Mouse (Mus musculus): Measurements from ENCODE around the gene Insig1. TPM values are rescaled to one million over a fixed set of nuclear protein-coding genes. Genes with fewer than 3 reads are reported as not detected.
A peak's percentile ranks its signal among the peaks of the same experiment; 100 is the strongest.

Insig1 gene
- polyA plus RNA-seq, 1 experiment from 2014 or later: 107 TPM

DNA sequence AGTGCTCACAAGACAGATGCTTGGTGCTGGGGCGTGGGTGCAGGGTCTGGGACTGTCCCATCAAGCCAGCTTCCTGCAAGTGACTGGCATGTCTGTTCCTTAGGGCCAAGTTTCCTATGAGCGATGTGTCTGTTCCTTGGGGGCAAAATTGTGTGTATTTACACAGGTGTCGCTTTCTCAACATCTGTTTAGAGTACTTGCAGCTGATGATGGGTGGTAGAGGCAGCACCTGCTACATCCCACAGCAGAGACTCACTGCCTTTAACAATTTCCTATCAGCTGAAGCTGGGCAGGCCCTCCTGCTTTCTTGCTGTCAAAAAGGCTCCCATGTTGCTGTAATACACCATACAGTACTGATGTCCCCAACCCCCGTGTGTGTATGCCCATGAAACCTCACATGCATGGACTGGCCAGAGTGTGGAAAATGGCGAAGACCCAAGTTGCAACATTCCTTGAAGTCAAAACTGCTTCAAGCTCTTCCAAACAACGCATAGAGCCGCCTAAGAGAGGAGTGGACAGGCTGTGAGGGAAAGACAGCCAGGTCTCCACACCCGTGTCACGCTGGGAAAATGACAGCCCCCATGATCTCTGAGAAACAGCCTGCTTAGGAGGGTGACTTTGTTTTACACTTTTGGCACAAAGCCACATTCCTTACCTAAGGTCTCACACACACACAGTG is 875 bp upstream of the Insig1 start:
- Histone ChIP-seq H3K36me3 (peaks cover 31% of the 10 kb centered on the region), H3K4me1 (peaks cover 65% of the 10 kb centered on the region), H3K27ac (replicated peaks) (peak overlapping the region; percentile 97), H3K27me3 (ENCODE audit: low read depth, poor library complexity, severe bottlenecking) (no peaks in the 10 kb centered on the region), H3K4me3 (peak overlapping the region; percentile 91), H3K9me3 (replicated peaks) (no peaks in the 10 kb centered on the region)
- no peak for DNase-seq (ENCODE audit: low spot score)
- WGBS: 36% methylated on average over 9 of the region's 9 CpGs

DNA sequence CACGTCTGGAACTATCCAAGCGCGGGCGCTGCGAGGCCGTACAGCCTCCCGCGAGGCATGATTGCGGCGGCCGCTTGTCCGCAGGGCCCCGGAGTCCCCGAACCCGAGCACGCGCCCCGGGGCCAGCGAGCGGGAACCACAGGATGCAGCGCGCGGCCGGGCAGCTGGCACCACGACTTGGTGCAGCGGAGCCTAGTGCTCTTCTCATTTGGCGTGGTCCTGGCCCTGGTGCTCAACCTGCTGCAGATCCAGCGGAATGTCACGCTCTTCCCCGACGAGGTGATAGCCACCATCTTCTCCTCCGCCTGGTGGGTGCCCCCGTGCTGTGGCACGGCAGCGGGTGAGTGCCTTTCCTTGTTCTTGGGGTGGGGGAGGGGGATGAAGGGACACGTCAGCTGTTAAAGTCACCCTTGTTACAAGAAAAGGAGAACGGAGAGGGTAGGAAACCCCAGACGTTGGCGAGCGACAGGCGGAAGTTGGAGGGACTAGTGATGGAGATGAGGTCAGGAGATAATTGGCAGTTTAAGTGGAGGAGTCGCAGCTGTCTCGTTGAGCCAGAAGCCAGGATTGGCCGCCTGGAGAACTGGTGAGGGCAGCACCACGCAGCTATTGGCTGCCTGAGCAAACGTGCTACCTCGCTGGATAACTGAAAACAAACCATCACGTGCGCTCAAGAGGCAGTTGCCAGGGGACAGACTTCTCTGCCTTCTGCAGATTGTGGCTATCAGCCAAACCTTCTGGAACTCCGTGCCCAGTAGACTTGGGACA is 477 bp downstream of the Insig1 start:
- peaks cover 58% of the 10 kb centered on the region for H3K4me1 ChIP-seq
- H3K27ac ChIP-seq (replicated peaks): peak overlapping the region; percentile 97
- WGBS: under 1% methylated on average over 50 of the region's 50 CpGs
- H3K27me3 ChIP-seq (ENCODE audit: low read depth, poor library complexity, severe bottlenecking): no peaks in the 10 kb centered on the region
- H3K36me3 ChIP-seq: peaks cover 44% of the 10 kb centered on the region
- peak; percentile 88 for DNase-seq (ENCODE audit: low spot score)
- peak overlapping the region; percentile 91 for H3K4me3 ChIP-seq
- H3K9me3 ChIP-seq (replicated peaks): no peaks in the 10 kb centered on the region

DNA sequence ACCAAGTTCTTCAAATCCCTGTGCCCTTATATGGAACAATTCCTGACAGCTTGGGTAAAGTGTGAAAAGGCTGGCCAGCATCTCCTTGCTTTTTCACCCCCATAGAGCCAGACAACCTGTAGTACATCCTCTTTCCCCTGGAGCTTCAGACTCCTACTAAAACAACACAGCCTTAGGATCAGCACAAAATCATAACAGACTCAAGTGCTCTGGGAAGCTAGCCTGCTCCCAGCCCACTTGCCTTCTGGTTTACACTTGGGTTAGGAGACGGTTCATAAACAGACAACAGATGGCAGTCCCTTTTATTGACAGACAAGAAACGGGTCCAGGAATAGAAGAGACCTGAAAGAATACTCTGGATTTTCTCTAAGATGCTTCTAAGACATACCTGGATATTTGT is 8.3 kb downstream of the Insig1 start:
- H3K27ac ChIP-seq (replicated peaks): no peak overlapping the region
- H3K4me1 ChIP-seq: no peaks in the 10 kb centered on the region
- H3K36me3 ChIP-seq: peaks cover 55% of the 10 kb centered on the region
- H3K4me3 ChIP-seq: no peak overlapping the region
- no peaks in the 10 kb centered on the region for H3K9me3 ChIP-seq (replicated peaks)
- H3K27me3 ChIP-seq (ENCODE audit: low read depth, poor library complexity, severe bottlenecking): no peaks in the 10 kb centered on the region
- 78% methylated on average over 2 of the region's 2 CpGs for WGBS
- no peak for DNase-seq (ENCODE audit: low spot score)

DNA sequence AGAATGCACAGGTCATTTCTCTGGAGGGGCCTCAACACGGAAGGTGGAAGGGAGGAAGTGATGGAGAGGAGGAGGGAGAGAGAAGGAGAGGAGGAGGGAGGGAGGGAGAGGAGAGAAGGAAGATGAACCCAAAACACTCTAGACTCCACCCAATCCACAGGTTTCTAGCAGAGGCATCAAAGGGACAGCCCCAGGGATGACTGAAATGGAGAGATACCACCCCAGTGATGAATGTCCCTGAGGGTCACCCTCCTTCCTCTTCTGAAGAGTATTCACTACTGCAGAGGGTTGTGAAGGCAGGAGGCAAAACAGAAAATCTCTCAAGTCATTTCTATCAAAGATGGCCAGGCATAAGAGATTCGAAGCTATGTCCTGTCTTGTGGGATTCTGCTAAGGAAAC is 10.0 kb downstream of the Insig1 start:
- no peak overlapping the region for H3K4me3 ChIP-seq
- H3K27me3 ChIP-seq (ENCODE audit: low read depth, poor library complexity, severe bottlenecking): no peaks in the 10 kb centered on the region
- DNase-seq (ENCODE audit: low spot score): no peak
- no peak overlapping the region for H3K27ac ChIP-seq (replicated peaks)
- H3K4me1 ChIP-seq: no peaks in the 10 kb centered on the region
- no peaks in the 10 kb centered on the region for H3K9me3 ChIP-seq (replicated peaks)
- peaks cover 38% of the 10 kb centered on the region for H3K36me3 ChIP-seq
- 94% methylated on average over 2 of the region's 2 CpGs for WGBS

DNA sequence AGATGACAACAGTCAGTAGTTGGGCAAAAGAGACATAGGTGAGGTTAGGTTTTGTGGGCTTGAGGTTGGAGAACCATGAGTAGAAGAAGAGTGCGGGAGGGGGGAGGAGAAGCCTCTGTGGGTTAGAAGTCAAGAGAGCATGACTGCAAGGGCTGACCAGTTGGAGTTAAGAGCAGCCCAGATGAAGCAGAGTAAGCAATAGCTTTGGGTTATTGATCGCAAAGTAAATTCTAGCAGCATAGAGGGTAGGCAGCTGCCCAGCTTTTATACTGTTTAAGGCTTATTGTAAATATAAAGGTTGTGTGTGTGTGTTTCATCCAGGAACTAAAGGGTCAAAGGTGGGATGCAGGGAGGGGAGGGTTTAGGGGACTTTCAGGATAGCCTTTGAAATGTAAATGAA is 10.7 kb downstream of the Insig1 start:
- no peaks in the 10 kb centered on the region for H3K9me3 ChIP-seq (replicated peaks)
- H3K27me3 ChIP-seq (ENCODE audit: low read depth, poor library complexity, severe bottlenecking): no peaks in the 10 kb centered on the region
- no peak for DNase-seq (ENCODE audit: low spot score)
- H3K4me1 ChIP-seq: no peaks in the 10 kb centered on the region
- peaks cover 31% of the 10 kb centered on the region for H3K36me3 ChIP-seq
- H3K27ac ChIP-seq (replicated peaks): no peak overlapping the region
- H3K4me3 ChIP-seq: no peak overlapping the region
- WGBS: 91% methylated on average over 2 of the region's 2 CpGs

DNA sequence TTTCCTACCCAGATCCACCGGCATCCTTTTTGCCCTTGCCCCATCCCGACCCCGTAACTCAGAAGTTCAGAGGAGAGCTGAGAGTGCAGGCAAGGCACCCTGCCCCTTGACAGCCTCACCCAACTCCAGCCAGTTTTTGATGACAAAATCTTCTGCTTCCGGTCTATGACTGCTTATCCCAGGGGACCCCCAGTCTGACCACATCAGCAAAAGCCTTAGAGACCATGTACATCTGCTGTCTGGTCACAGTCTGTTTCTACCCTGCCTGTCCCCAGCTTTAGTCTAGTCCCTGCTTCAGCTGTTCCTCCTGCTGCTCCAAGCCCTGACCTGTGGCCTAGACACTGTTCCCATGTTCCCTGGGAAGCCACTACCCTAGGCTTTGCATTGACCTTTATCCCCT is 11.1 kb downstream of the Insig1 start:
- Histone ChIP-seq H3K36me3 (peaks cover 27% of the 10 kb centered on the region), H3K27ac (replicated peaks) (no peak overlapping the region), H3K9me3 (replicated peaks) (no peaks in the 10 kb centered on the region), H3K4me1 (no peaks in the 10 kb centered on the region), H3K27me3 (ENCODE audit: low read depth, poor library complexity, severe bottlenecking) (no peaks in the 10 kb centered on the region), H3K4me3 (no peak overlapping the region)
- WGBS: 83% methylated on average over 4 of the region's 4 CpGs
- DNase-seq (ENCODE audit: low spot score): no peak

DNA sequence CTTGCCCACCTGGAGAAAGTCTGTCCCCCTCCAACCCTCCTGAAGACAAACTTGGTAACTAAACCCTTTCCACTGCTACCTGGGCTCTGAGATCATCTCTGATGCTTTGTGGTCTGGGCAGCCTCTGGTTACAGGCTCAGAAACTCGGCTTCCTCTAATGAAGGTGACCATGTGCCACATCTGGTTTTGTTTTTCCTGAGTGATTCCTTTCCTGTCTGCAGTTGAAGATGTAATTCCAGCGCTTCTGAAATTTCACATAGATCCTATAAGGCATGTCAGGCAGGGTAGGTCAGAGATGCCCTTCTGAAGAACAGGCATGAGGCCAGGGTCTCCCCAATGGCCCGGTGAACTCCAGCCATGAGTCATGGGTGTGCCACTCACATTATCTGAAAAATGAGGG is 11.6 kb downstream of the Insig1 start:
- peaks cover 24% of the 10 kb centered on the region for H3K36me3 ChIP-seq
- no peak overlapping the region for H3K27ac ChIP-seq (replicated peaks)
- H3K4me1 ChIP-seq: no peaks in the 10 kb centered on the region
- no peak for DNase-seq (ENCODE audit: low spot score)
- no peaks in the 10 kb centered on the region for H3K9me3 ChIP-seq (replicated peaks)
- no peak overlapping the region for H3K4me3 ChIP-seq
- 77% methylated on average over 3 of the region's 3 CpGs for WGBS
- no peaks in the 10 kb centered on the region for H3K27me3 ChIP-seq (ENCODE audit: low read depth, poor library complexity, severe bottlenecking)

DNA sequence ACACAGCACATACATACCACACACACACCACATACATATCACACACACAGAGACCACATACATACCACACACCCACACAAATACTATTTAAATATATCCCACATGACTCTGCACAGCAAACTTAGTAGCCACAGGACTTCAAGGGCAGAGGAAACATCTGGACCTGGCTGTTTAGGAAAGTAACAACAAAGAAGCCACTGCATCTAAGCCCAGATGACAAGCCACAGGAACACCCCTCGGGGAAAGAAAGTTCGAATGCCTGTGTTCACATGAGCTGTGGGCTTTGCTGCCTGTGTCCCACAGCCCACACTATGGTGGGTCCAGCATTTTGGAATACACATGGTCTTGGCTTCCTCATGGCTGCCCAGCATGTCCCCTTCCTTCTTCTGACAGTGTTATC is 13.6 kb downstream of the Insig1 start:
- no peaks in the 10 kb centered on the region for H3K4me1 ChIP-seq
- H3K9me3 ChIP-seq (replicated peaks): no peaks in the 10 kb centered on the region
- no peaks in the 10 kb centered on the region for H3K27me3 ChIP-seq (ENCODE audit: low read depth, poor library complexity, severe bottlenecking)
- H3K4me3 ChIP-seq: no peak overlapping the region
- DNase-seq (ENCODE audit: low spot score): no peak
- 0 out of 2 replicates have a peak, but pooled peaks cover 8% of the 10 kb centered on the region for H3K36me3 ChIP-seq
- H3K27ac ChIP-seq (replicated peaks): no peak overlapping the region
- 83% methylated on average over 2 of the region's 2 CpGs for WGBS

DNA sequence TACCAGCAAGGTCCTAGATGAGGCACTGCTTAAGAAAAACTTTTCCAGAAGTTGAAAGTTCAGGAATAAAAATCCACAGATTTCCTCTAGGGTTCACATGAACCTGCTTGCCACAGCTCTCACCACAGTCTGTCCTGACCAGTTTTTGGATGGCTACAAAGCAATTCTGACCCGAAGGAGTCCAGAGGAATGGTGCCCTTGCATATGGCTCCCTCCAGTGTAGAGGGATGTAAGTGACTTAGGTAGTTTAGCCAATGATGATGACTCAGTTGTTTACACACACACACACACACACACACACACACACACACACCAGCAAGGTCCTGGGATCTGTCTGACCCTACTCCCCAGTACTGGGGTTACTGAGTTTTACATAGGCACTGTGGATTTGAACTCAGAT is 19.4 kb downstream of the Insig1 start:
- DNase-seq (ENCODE audit: low spot score): no peak

DNA sequence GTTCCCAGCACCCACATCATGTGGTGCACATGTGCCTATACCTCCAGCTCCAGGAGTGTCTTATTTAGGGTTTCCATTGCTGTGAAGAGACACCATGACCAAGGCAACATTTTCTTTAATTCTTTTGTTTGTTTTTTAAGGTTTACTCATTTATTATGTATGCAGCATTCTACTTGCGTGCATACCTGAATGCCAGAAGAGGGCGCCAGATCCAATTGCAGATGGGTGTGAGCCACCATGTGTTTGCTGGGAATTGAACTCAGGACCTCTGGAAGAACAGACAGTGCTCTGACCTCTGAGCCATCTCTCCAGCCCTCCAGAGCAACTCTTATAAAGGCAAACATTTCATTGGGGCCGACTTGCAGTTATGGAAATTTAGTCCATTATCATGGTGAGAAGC is 21.2 kb downstream of the Insig1 start:
- no peak for DNase-seq (ENCODE audit: low spot score)
- WGBS: 87% methylated on average over 3 of the region's 3 CpGs

More for the DNA sequence above, 19.4 kb downstream of the Insig1 start:
- H3K9me3 ChIP-seq (replicated peaks): no peaks in the 10 kb centered on the region; the same call in 1 of the 2 replicates
- H3K27me3 ChIP-seq (ENCODE audit: low read depth, poor library complexity, severe bottlenecking): no peaks in the 10 kb centered on the region
- no peak overlapping the region for H3K4me3 ChIP-seq
- no peak overlapping the region for H3K27ac ChIP-seq (replicated peaks)
- H3K36me3 ChIP-seq: no peaks in the 10 kb centered on the region
- H3K4me1 ChIP-seq: no peaks in the 10 kb centered on the region
- 59% methylated on average over 1 of the region's 1 CpGs for WGBS

DNA sequence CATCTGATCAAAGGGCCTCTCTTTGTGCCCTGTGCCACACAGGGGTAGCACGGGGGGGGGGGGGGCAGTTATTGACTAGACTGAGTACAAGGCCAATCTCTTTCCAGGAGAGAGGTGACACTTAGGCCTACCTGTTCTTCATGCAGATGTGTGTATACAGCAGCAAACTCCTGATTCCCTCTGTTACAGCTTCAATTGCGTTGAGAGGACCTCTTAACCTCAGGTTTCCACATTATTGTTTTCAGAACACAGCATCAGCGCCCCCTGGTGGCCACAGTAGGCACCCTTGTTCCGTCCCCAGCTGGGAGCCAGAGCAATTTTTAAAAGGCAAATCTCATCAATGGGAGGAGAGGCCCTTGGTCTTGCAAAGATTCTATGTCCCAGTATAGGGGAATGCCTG is 22.7 kb downstream of the Insig1 start:
- Histone ChIP-seq H3K9me3 (replicated peaks) (no peaks in the 10 kb centered on the region; the same call in 1 of the 2 replicates), H3K36me3 (no peaks in the 10 kb centered on the region), H3K4me3 (no peak overlapping the region), H3K4me1 (no peaks in the 10 kb centered on the region), H3K27me3 (ENCODE audit: low read depth, poor library complexity, severe bottlenecking) (no peaks in the 10 kb centered on the region), H3K27ac (replicated peaks) (no peak overlapping the region)
- peak; percentile 80 for DNase-seq (ENCODE audit: low spot score)
- 23% methylated on average over 4 of the region's 4 CpGs for WGBS

More for the DNA sequence above, 21.2 kb downstream of the Insig1 start:
- no peak overlapping the region for H3K27ac ChIP-seq (replicated peaks)
- H3K36me3 ChIP-seq: no peaks in the 10 kb centered on the region
- H3K4me3 ChIP-seq: no peak overlapping the region
- H3K27me3 ChIP-seq (ENCODE audit: low read depth, poor library complexity, severe bottlenecking): no peaks in the 10 kb centered on the region
- H3K9me3 ChIP-seq (replicated peaks): no peaks in the 10 kb centered on the region; the same call in 1 of the 2 replicates
- H3K4me1 ChIP-seq: no peaks in the 10 kb centered on the region

DNA sequence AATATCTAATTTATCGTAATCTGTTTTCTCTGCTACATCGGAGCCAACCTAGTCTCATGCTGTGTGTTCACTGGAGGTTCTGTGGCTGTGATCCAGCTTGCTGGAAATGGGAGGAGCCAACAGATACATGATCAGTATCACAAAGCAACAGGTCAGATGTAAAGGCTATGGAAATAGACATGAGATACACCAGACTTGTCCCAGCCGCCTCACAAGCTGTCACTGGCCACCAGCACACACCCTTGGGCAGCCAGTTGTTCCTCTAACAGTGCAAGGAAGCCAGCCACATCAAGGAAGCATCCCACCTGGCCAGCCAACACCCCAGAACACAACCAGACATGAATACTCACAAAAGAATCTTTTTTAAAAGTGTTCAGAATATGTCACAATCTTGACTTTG is 23.2 kb downstream of the Insig1 start:
- H3K4me3 ChIP-seq: no peak overlapping the region
- DNase-seq (ENCODE audit: low spot score): no peak
- no peaks in the 10 kb centered on the region for H3K36me3 ChIP-seq

DNA sequence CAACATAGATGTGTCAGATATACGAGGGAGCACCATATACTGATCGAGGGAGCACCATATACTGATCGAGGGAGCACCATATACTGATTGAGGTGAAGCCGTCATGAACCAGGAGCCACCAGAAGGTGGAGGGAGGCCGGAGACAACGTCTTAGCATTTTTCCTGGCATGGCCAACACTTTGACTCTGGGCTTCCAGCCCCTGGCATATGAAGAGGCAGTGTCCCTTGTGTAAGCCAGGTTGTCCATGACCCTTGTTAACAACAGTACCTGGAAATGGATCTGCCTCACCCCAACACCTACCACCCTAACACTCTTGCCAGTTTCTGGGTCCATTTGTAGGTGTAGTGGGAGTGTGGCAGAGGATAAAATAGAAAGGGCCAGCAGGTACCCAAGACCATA is 23.7 kb downstream of the Insig1 start:
- Histone ChIP-seq H3K4me1 (no peaks in the 10 kb centered on the region), H3K4me3 (no peak overlapping the region), H3K36me3 (no peaks in the 10 kb centered on the region), H3K27me3 (ENCODE audit: low read depth, poor library complexity, severe bottlenecking) (no peaks in the 10 kb centered on the region), H3K27ac (replicated peaks) (no peak overlapping the region), H3K9me3 (replicated peaks) (no peaks in the 10 kb centered on the region; the same call in 1 of the 2 replicates)
- 78% methylated on average over 6 of the region's 6 CpGs for WGBS
- no peak for DNase-seq (ENCODE audit: low spot score)

More for the DNA sequence above, 23.2 kb downstream of the Insig1 start:
- WGBS: 76% methylated on average over 3 of the region's 3 CpGs
- no peak overlapping the region for H3K27ac ChIP-seq (replicated peaks)
- no peaks in the 10 kb centered on the region for H3K27me3 ChIP-seq (ENCODE audit: low read depth, poor library complexity, severe bottlenecking)
- no peaks in the 10 kb centered on the region; the same call in 1 of the 2 replicates for H3K9me3 ChIP-seq (replicated peaks)
- H3K4me1 ChIP-seq: no peaks in the 10 kb centered on the region

All from midbrain, embryonic 10.5 days (tissue).